ENCODE assay signal across 8 mouse cellular contexts in the genomic region with DNA sequence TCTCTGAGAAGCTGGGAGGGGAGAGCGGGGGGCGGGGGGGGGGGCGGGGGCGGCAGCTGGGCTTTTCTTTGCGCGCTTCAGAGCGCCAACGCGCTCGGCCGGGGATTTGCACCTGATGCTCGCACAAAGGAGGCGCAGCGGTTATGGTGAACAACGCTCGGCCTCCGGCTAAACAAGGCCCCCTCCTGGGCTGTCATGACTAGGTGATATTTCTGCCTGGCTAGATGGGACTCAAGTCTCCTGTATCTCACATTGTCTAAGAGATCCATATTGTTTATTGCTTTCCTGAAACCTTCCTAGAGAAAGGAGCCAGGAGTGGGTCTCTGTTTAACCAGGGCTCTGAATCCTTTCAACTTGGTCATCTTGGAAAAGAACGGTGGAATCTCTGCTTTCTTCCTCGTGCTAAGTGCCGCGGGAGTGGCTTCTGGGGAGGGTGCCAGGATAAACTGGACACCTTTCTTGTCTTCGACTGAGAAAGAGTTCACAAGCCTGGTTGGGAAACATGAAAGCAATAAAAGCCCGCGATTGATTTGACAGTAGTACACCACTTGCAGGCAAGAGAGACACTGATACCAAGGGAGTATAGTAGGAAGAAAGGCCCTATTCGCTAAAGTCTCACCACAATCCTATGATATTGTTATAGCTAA. TPM values are rescaled to one million over a fixed set of nuclear protein-coding genes. Genes with fewer than 3 reads are reported as not detected.
A peak's percentile ranks its signal among the peaks of the same experiment; 100 is the strongest.
DNase-seq lines count a peak whose midpoint lies in the region; ATAC-seq and TF ChIP-seq lines count a peak whose summit lies in the region.

No protein-coding gene starts in this region.

- TF ChIP-seq CTCF in ES-Bruce4 (IDR thresholded peaks at IDR 0.05; ENCODE audit: low read depth, low read length), result no peak
- TF ChIP-seq CTCF in embryonic fibroblast, embryonic 13.5 days (IDR thresholded peaks at IDR 0.05; ENCODE audit: borderline replicate concordance, insufficient read depth, low read length), result no peak
- no peak for TF ChIP-seq CTCF in olfactory bulb, adult 2 months (IDR thresholded peaks at IDR 0.05; ENCODE audit: insufficient read depth, low read depth, low read length)

- intact Hi-C loops in heart, postnatal 14 days (cut with DNase I), result loop anchor here (5.0 kb wide), 1 partner anchor 80 kb away; a partner anchor contains a TSS

- WGBS in heart, embryonic 11.5 days (ENCODE audit: insufficient replicate concordance), result 6% methylated on average over 22 of the region's 25 CpGs
- 6% methylated on average over 22 of the region's 25 CpGs for WGBS in limb, embryonic 12.5 days
- 4% methylated on average over 25 of the region's 25 CpGs for WGBS in olfactory bulb, adult 2 months

- peaks cover 13% of the 10 kb centered on the region for H3K4me1 ChIP-seq in heart, embryonic 11.5 days (ENCODE audit: control insufficient read depth, insufficient read depth, low read length)
- no peaks in the 10 kb centered on the region for H3K4me1 ChIP-seq in ES-Bruce4 (ENCODE audit: control insufficient read depth, insufficient read depth, low read length)
- H3K4me1 ChIP-seq in embryonic fibroblast, embryonic 13.5 days (ENCODE audit: control insufficient read depth, insufficient read depth, low read length), result peaks cover 6% of the 10 kb centered on the region
- peaks cover 34% of the 10 kb centered on the region for H3K4me1 ChIP-seq in limb, embryonic 12.5 days (replicated peaks)
- H3K4me1 ChIP-seq in olfactory bulb, adult 2 months (ENCODE audit: control insufficient read depth, insufficient read depth, low read length), result peaks cover 5% of the 10 kb centered on the region

- 0 out of 2 replicates have a peak, but pooled peaks have one; percentile 52 for TF ChIP-seq EP300 in ES-Bruce4 (IDR thresholded peaks at IDR 0.05; ENCODE audit: insufficient read depth, low read depth, low read length)

- DNase-seq in heart, postnatal 14 days, result no peak
- no peak for DNase-seq in layer of hippocampus, postnatal 36 days

- no peaks in the 10 kb centered on the region for H3K36me3 ChIP-seq in heart, embryonic 11.5 days (ENCODE audit: control insufficient read depth, insufficient read depth, low read length)
- H3K36me3 ChIP-seq in ES-Bruce4 (ENCODE audit: control insufficient read depth, insufficient read depth, low read length, poor library complexity, severe bottlenecking), result no peaks in the 10 kb centered on the region
- H3K36me3 ChIP-seq in limb, embryonic 12.5 days, result peaks cover 16% of the 10 kb centered on the region

- no peaks in the 10 kb centered on the region for H3K27me3 ChIP-seq in heart, embryonic 11.5 days (ENCODE audit: control insufficient read depth, insufficient read depth, low read length)
- no peaks in the 10 kb centered on the region for H3K27me3 ChIP-seq in ES-Bruce4 (ENCODE audit: control insufficient read depth, insufficient read depth, low read length, poor library complexity, severe bottlenecking)
- no peaks in the 10 kb centered on the region for H3K27me3 ChIP-seq in limb, embryonic 12.5 days

- H3K27ac ChIP-seq in heart, embryonic 11.5 days (ENCODE audit: low read depth, low read length), result peak overlapping the region; percentile 79
- peak overlapping the region; percentile 60 for H3K27ac ChIP-seq in ES-Bruce4 (ENCODE audit: insufficient read depth, low read length)
- H3K27ac ChIP-seq in embryonic fibroblast, embryonic 13.5 days (ENCODE audit: insufficient read depth, low read length), result peak overlapping the region; percentile 74
- H3K27ac ChIP-seq in limb, embryonic 12.5 days, result peak overlapping the region; percentile 95
- H3K27ac ChIP-seq in olfactory bulb, adult 2 months (ENCODE audit: insufficient read depth, low read depth, low read length), result peak overlapping the region; percentile 49; the same call in 1 of the 2 replicates

- no peak for TF ChIP-seq POLR2A in ES-Bruce4 (IDR thresholded peaks at IDR 0.05; ENCODE audit: insufficient read depth, low read length)
- TF ChIP-seq POLR2A in embryonic fibroblast, embryonic 13.5 days (IDR thresholded peaks at IDR 0.05; ENCODE audit: low read depth, low read length), result no peak
- TF ChIP-seq POLR2A in olfactory bulb, adult 2 months (IDR thresholded peaks at IDR 0.05; ENCODE audit: insufficient read depth, low read depth, low read length), result no peak

- peak overlapping the region; percentile 70 for H3K4me2 ChIP-seq in heart, embryonic 11.5 days
- peak overlapping the region; percentile 80 for H3K4me2 ChIP-seq in limb, embryonic 12.5 days

- peak overlapping the region; percentile 81 for H3K4me3 ChIP-seq in heart, embryonic 11.5 days (ENCODE audit: low read depth, low read length)
- H3K4me3 ChIP-seq in ES-Bruce4 (ENCODE audit: low read depth, low read length), result peak overlapping the region; percentile 85
- peak overlapping the region; percentile 51 for H3K4me3 ChIP-seq in embryonic fibroblast, embryonic 13.5 days (ENCODE audit: insufficient read depth, low read length)
- peak overlapping the region; percentile 75 for H3K4me3 ChIP-seq in limb, embryonic 12.5 days (replicated peaks)
- H3K4me3 ChIP-seq in olfactory bulb, adult 2 months (ENCODE audit: insufficient read depth, low read depth, low read length), result peak overlapping the region; percentile 66

- H3K9me3 ChIP-seq in heart, embryonic 11.5 days (replicated peaks; ENCODE audit: control insufficient read depth, low read length), result no peaks in the 10 kb centered on the region
- no peaks in the 10 kb centered on the region for H3K9me3 ChIP-seq in ES-Bruce4 (replicated peaks; ENCODE audit: control insufficient read depth, insufficient read depth, low read length, poor library complexity, severe bottlenecking)
- H3K9me3 ChIP-seq in limb, embryonic 12.5 days, result no peaks in the 10 kb centered on the region

- peak overlapping the region; percentile 89 for H3K9ac ChIP-seq in heart, embryonic 11.5 days (ENCODE audit: low read depth, low read length)
- H3K9ac ChIP-seq in ES-Bruce4 (ENCODE audit: low read depth, poor library complexity, severe bottlenecking), result peak overlapping the region; percentile 79
- peak overlapping the region; percentile 84 for H3K9ac ChIP-seq in limb, embryonic 12.5 days (replicated peaks)

- peak; percentile 37 for ATAC-seq in heart, embryonic 11.5 days (replicated peaks; ENCODE audit: insufficient number of reproducible peaks, low FRiP score, low TSS enrichment)
- ATAC-seq in limb, embryonic 12.5 days (ENCODE audit: insufficient number of reproducible peaks, insufficient read depth, low FRiP score, low TSS enrichment, low read depth), result no peak; the same call in 1 of the 2 replicates
- no peak for ATAC-seq in erythroid progenitor cell, adult 5-6 weeks (replicated peaks; ENCODE audit: low FRiP score, poor library complexity, severe bottlenecking)

RNA-seq across cellular contexts. Expression of a gene that starts 0.6 kb away (rescaled TPM):
- 27.1 and 31.1 TPM in 2 replicates for polyA plus RNA-seq in heart, embryonic 11.5 days (2014; fragmentation: Nextera tagmentation; extraction: Ambion mirVana)
- total RNA-seq in heart, postnatal 14 days (2021), result 1 to 10 TPM; 7.8 to 9.8 TPM
- 84.5 and 104 TPM in 2 replicates for polyA plus RNA-seq in ES-Bruce4 (2011; ENCODE audit: insufficient read depth, insufficient read length, low read depth, missing spikeins)
- polyA plus RNA-seq in embryonic fibroblast, embryonic 13.5 days (2011; ENCODE audit: insufficient read length, low read depth, missing spikeins), result 83.8 and 86.3 TPM in 2 replicates
- 117 and 124 TPM in 2 replicates for polyA plus RNA-seq in limb, embryonic 12.5 days (2016; fragmentation: Nextera tagmentation; extraction: Ambion mirVana)
- 106 TPM in 1 of 2 replicates, not detected in the other for polyA plus RNA-seq in olfactory bulb, adult 2 months (2012; ENCODE audit: insufficient read depth, insufficient read length, low replicate concordance, missing spikeins)
- 100 to 1,000 TPM; 151 to 155 TPM for total RNA-seq in layer of hippocampus, postnatal 36 days (2021)
- 3.6 and 5.4 TPM in 2 replicates for total RNA-seq in erythroid progenitor cell, adult 5-6 weeks (2015; ENCODE audit: low replicate concordance)
- total RNA-seq in erythroid progenitor cell, adult 5-6 weeks (2017; ENCODE audit: low replicate concordance), result 2.2 and 5.1 TPM in 2 replicates
